Mouse (Mus musculus) forebrain, embryonic 12.5 days (tissue): ENCODE results near the gene Sec63. TPM values are rescaled to one million over a fixed set of nuclear protein-coding genes. Genes with fewer than 3 reads are reported as not detected.

Experiments used
- ATAC-seq: fragments of 200-750 bp; cut with Nextera tagmentation; 2 replicates; pipeline ENCODE4 v1.8.0; 2017; ENCODE audit warnings: moderate TSS enrichment; ENCODE audit not compliant: low FRiP score
- H3K27ac ChIP-seq: fragments of 300-500 bp; sonication (generic); 2 replicates; pipeline ENCODE4 v1.5.1; 2016; ENCODE audit warnings: mild to moderate bottlenecking
- H3K27me3 ChIP-seq: fragments of 300-500 bp; sonication (generic); 2 replicates; pipeline ENCODE4 v1.6.1; 2016; ENCODE audit warnings: mild to moderate bottlenecking
- H3K36me3 ChIP-seq: fragments of 300-500 bp; sonication (generic); replicated peaks from 2 replicates; pipeline ENCODE4 v1.6.1; 2016; ENCODE audit warnings: mild to moderate bottlenecking
- H3K4me1 ChIP-seq: fragments of 300-500 bp; sonication (generic); 2 replicates; pipeline ENCODE4 v1.6.1; 2016
- H3K4me2 ChIP-seq: fragments of 300-500 bp; sonication (generic); 2 replicates; pipeline ENCODE4 v1.6.1; 2016; ENCODE audit warnings: mild to moderate bottlenecking, moderate library complexity
- H3K4me3 ChIP-seq: fragments of 300-500 bp; sonication (generic); replicated peaks from 2 replicates; pipeline ENCODE4 v1.5.1; 2016; ENCODE audit warnings: mild to moderate bottlenecking
- H3K9ac ChIP-seq: fragments of 300-500 bp; sonication (generic); 2 replicates; pipeline ENCODE4 v1.6.1; 2016; ENCODE audit warnings: mild to moderate bottlenecking
- H3K9me3 ChIP-seq: fragments of 300-500 bp; sonication (generic); 2 replicates; pipeline ENCODE4 v1.6.1; 2016
- WGBS: fragments of 180-500 bp; shearing (Covaris S2); methylation state at CpG from one replicate; pipeline ENCODE4 v1.1.7; 2016; 5-methylcytosine and 5-hydroxymethylcytosine counted together
- polyA plus RNA-seq: library from polyadenylated mRNA; unstranded; fragments of >200 nt; fragmentation: Nextera tagmentation; extraction: Ambion mirVana; gene quantifications from 2 replicates; pipeline ENCODE4 v1.2.1, GENCODE M21; 2016

The Sec63 gene
- polyA plus RNA-seq, 1 experiment from 2014 or later = 35.4 TPM

- H3K27me3 ChIP-seq = peaks cover 20% of the 10 kb centered on the region
- 95% methylated on average over 9 of the region's 9 CpGs for WGBS
- H3K36me3 ChIP-seq = no peaks in the 10 kb centered on the region
- ATAC-seq = no peak
- peaks cover 24% of the 10 kb centered on the region for H3K4me1 ChIP-seq
- 0 out of 2 replicates have a peak, but pooled peaks cover 6% of the 10 kb centered on the region for H3K9me3 ChIP-seq
- no peak overlapping the region for H3K9ac ChIP-seq
- no peak overlapping the region for H3K4me3 ChIP-seq
- H3K4me2 ChIP-seq = no peak overlapping the region
- no peak overlapping the region for H3K27ac ChIP-seq
Observed at GRCm38 (mm10) chr10:42856574-42856973, 95.3 kb downstream of the Sec63 start.

GRCm38 (mm10) chr10:42857021-42857420, 95.7 kb downstream of the Sec63 start:
- Histone ChIP-seq H3K27ac (no peak overlapping the region), H3K4me1 (peaks cover 24% of the 10 kb centered on the region), H3K4me3 (no peak overlapping the region), H3K9me3 (0 out of 2 replicates have a peak, but pooled peaks cover 6% of the 10 kb centered on the region), H3K9ac (no peak overlapping the region), H3K36me3 (no peaks in the 10 kb centered on the region), H3K4me2 (no peak overlapping the region), H3K27me3 (peaks cover 24% of the 10 kb centered on the region)
- WGBS = 93% methylated on average over 2 of the region's 2 CpGs
- ATAC-seq = no peak

- H3K36me3 ChIP-seq = no peaks in the 10 kb centered on the region
- peak overlapping the region; percentile 47; the same call in 1 of the 2 replicates for H3K4me2 ChIP-seq
- peak overlapping the region; percentile 80 for H3K27ac ChIP-seq
- peaks cover 32% of the 10 kb centered on the region for H3K27me3 ChIP-seq
- 0 out of 2 replicates have a peak, but pooled peaks cover 6% of the 10 kb centered on the region for H3K9me3 ChIP-seq
- H3K4me3 ChIP-seq = no peak overlapping the region
- H3K4me1 ChIP-seq = peaks cover 43% of the 10 kb centered on the region
- H3K9ac ChIP-seq = peak overlapping the region; percentile 25; the same call in 1 of the 2 replicates
- WGBS = 57% methylated on average over 2 of the region's 2 CpGs
- ATAC-seq = no peak; the same call in 1 of the 2 replicates
Observed at GRCm38 (mm10) chr10:42859781-42860158, 98.5 kb downstream of the Sec63 start.

- Histone ChIP-seq H3K27me3 (peaks cover 37% of the 10 kb centered on the region), H3K9ac (peak within 1 kb of the TSS; percentile 25; the same call in 1 of the 2 replicates), H3K4me1 (peaks cover 43% of the 10 kb centered on the region), H3K36me3 (no peaks in the 10 kb centered on the region), H3K4me3 (peak within 1 kb of the TSS; percentile 28), H3K4me2 (peak within 1 kb of the TSS; percentile 47), H3K9me3 (0 out of 2 replicates have a peak, but pooled peaks cover 6% of the 10 kb centered on the region), H3K27ac (peak within 1 kb of the TSS; percentile 80)
- peak; percentile 91 for ATAC-seq
- 30% methylated on average over 17 of the region's 17 CpGs for WGBS
Observed at GRCm38 (mm10) chr10:42860159-42860911, 99.0 kb downstream of the Sec63 start, which contains the start of gene Scml4. TSS of gene Scml4 (plus strand) at chr10:42860370.

- no peak for ATAC-seq
- Histone ChIP-seq H3K4me3 (no peak overlapping the region), H3K9ac (no peak overlapping the region), H3K27me3 (peaks cover 49% of the 10 kb centered on the region), H3K4me1 (peaks cover 40% of the 10 kb centered on the region), H3K36me3 (no peaks in the 10 kb centered on the region), H3K4me2 (no peak overlapping the region), H3K27ac (no peak overlapping the region), H3K9me3 (0 out of 2 replicates have a peak, but pooled peaks cover 5% of the 10 kb centered on the region)
- WGBS = 85% methylated on average over 7 of the region's 7 CpGs
Observed at GRCm38 (mm10) chr10:42861446-42861845, 100.2 kb downstream of the Sec63 start.

GRCm38 (mm10) chr10:42862102-42862740, 100.9 kb downstream of the Sec63 start:
- no peak overlapping the region for H3K4me2 ChIP-seq
- H3K27ac ChIP-seq = no peak overlapping the region
- 69% methylated on average over 13 of the region's 13 CpGs for WGBS
- peaks cover 43% of the 10 kb centered on the region for H3K4me1 ChIP-seq
- H3K4me3 ChIP-seq = no peak overlapping the region
- no peaks in the 10 kb centered on the region for H3K9me3 ChIP-seq
- H3K9ac ChIP-seq = no peak overlapping the region
- ATAC-seq = no peak
- H3K27me3 ChIP-seq = peaks cover 46% of the 10 kb centered on the region
- no peaks in the 10 kb centered on the region for H3K36me3 ChIP-seq

GRCm38 (mm10) chr10:42862806-42863205, 101.5 kb downstream of the Sec63 start:
- peaks cover 46% of the 10 kb centered on the region for H3K27me3 ChIP-seq

GRCm38 (mm10) chr10:42863621-42864391, 102.5 kb downstream of the Sec63 start:
- no peak overlapping the region for H3K9ac ChIP-seq
- peak overlapping the region; percentile 63 for H3K27ac ChIP-seq
- H3K27me3 ChIP-seq = peaks cover 49% of the 10 kb centered on the region

More at GRCm38 (mm10) chr10:42862806-42863205, 101.5 kb downstream of the Sec63 start:
- H3K9me3 ChIP-seq = no peaks in the 10 kb centered on the region
- no peak overlapping the region for H3K4me2 ChIP-seq
- no peak overlapping the region for H3K27ac ChIP-seq
- WGBS = 85% methylated on average over 4 of the region's 4 CpGs
- peaks cover 47% of the 10 kb centered on the region for H3K4me1 ChIP-seq
- no peak overlapping the region for H3K4me3 ChIP-seq
- H3K9ac ChIP-seq = no peak overlapping the region
- no peak for ATAC-seq
- no peaks in the 10 kb centered on the region for H3K36me3 ChIP-seq

GRCm38 (mm10) chr10:42864696-42865095, 103.4 kb downstream of the Sec63 start:
- Histone ChIP-seq H3K36me3 (no peaks in the 10 kb centered on the region), H3K4me1 (peaks cover 44% of the 10 kb centered on the region), H3K9ac (no peak overlapping the region), H3K4me2 (0 out of 2 replicates have a peak overlapping the region, but pooled peaks have one; percentile 46), H3K4me3 (no peak overlapping the region), H3K27ac (0 out of 2 replicates have a peak overlapping the region, but pooled peaks have one; percentile 63), H3K27me3 (peaks cover 51% of the 10 kb centered on the region), H3K9me3 (no peaks in the 10 kb centered on the region)
- WGBS = 49% methylated on average over 5 of the region's 5 CpGs
- ATAC-seq = no peak

More at GRCm38 (mm10) chr10:42863621-42864391, 102.5 kb downstream of the Sec63 start:
- Histone ChIP-seq H3K4me2 (peak overlapping the region; percentile 46), H3K9me3 (no peaks in the 10 kb centered on the region), H3K4me3 (peak overlapping the region; percentile 4; the same call in 1 of the 2 replicates), H3K4me1 (peaks cover 47% of the 10 kb centered on the region), H3K36me3 (no peaks in the 10 kb centered on the region)
- ATAC-seq = no peak
- 37% methylated on average over 31 of the region's 31 CpGs for WGBS

- ATAC-seq = no peak
- Histone ChIP-seq H3K4me1 (peaks cover 42% of the 10 kb centered on the region), H3K4me2 (no peak overlapping the region), H3K36me3 (no peaks in the 10 kb centered on the region), H3K4me3 (no peak overlapping the region), H3K27ac (no peak overlapping the region), H3K27me3 (peaks cover 31% of the 10 kb centered on the region), H3K9me3 (no peaks in the 10 kb centered on the region), H3K9ac (no peak overlapping the region)
- WGBS = 91% methylated on average over 9 of the region's 9 CpGs
Observed at GRCm38 (mm10) chr10:42868416-42868815, 107.1 kb downstream of the Sec63 start.

- Histone ChIP-seq H3K4me2 (no peak overlapping the region), H3K9ac (no peak overlapping the region), H3K4me3 (no peak overlapping the region), H3K4me1 (peaks cover 32% of the 10 kb centered on the region), H3K36me3 (no peaks in the 10 kb centered on the region), H3K27ac (no peak overlapping the region), H3K27me3 (peaks cover 29% of the 10 kb centered on the region), H3K9me3 (no peaks in the 10 kb centered on the region)
- no peak for ATAC-seq
- WGBS = 88% methylated on average over 6 of the region's 6 CpGs
Observed at GRCm38 (mm10) chr10:42869467-42869866, 108.2 kb downstream of the Sec63 start.
